Mouse (Mus musculus): ENCODE data around the gene Nox1.

- TF ChIP-seq CTCF (conservative IDR thresholded peaks at IDR 0.05; ENCODE audit: insufficient read depth, insufficient read length, low read depth, low read length) (no peak), POLR2A (IDR thresholded peaks at IDR 0.05; ENCODE audit: low read depth, low read length) (no peak)
Measured at GRCm38 (mm10) chrX:134162043-134162720, 59.6 kb downstream of the Nox1 start, which contains the start of gene Xkrx.
